Mouse (Mus musculus) common myeloid progenitor, adult 5-6 weeks (primary cell): ENCODE measurements around the gene Sumf2. TPM values are rescaled to one million over a fixed set of nuclear protein-coding genes. Genes with fewer than 3 reads are reported as not detected.
"Not testable (repeated sequence)": the region's sequence is repeated elsewhere in the genome, so short reads cannot be mapped to it uniquely, and the experiment has no call there.

Experiments
- ATAC-seq: replicated peaks from 2 replicates; pipeline ENCODE4 v1.8.0; 2016; ENCODE audit warnings: low read depth, mild to moderate bottlenecking, moderate TSS enrichment, inconsistent platforms; ENCODE audit not compliant: poor library complexity, severe bottlenecking
- total RNA-seq: library from RNA; stranded (forward); fragments of 200-1000, 187-1606 nt; gene quantifications from 2 replicates; pipeline ENCODE4 v1.2.3, GENCODE M21; 2017

Sumf2 gene
- total RNA-seq, result 12.7 and 15.8 TPM in 2 replicates

DNA sequence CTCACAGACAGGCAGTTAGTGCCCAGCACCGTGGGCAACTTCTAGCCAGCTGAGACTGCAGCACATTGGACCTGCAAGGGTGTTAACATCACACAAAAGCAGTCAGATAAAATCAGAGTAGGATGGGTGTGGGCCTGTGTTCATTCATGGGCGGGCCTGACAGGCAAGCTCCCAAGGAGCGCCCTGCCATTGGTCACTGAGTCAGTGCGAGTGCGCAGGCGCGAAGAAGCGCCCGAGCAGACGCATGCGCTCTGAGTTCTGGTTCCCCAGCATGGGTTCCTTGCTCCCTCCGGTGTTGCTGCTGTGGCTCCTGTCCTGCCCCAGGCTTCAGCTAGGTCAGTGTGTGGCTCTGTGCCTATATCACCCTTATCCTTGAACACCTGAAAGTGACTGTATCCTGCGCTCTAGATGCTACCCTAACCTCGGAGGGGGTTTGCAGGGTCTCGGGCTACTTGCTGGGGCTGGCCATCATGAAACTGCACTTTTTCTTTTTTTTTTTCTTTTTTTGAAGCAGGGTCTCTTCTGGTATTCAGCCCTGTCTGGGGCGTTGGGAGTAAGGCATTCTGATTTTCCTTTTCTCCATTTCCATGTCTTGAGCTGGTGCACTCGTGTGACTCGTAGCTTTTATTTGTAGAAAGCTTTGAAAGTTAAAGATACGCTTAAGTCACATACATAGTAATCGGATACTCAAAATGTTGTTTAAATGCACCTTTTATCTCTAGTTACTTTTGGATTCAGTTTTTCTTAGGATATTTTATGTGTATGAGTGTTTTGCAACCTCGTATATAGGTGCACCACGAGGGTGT is at the start of gene Sumf2:
Gene Sumf2, plus strand, starts transcription at position 235 of the 806 bp plus-strand sequence.
- ATAC-seq, result peak; percentile 97

DNA sequence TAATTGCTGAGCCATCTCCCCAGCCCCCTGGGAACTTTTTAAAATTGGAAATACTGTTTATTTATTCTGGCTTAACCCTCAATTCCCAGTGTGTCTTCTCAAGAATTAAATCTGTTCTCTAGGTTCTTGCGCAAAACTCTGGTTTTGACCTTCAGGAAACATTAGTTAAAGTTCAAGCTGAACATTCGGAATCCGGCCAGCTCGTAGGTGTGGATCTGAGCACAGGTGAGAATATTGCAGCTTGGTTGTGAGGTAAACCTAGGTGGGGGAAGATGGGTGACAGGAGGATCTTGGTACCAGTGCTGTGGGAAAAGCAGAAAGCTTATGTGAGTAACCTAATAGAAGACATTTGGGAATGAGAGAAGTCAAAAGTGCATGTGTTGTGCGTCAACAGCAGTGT is 1.9 kb upstream of the Sumf2 start:
- ATAC-seq, result no peak

DNA sequence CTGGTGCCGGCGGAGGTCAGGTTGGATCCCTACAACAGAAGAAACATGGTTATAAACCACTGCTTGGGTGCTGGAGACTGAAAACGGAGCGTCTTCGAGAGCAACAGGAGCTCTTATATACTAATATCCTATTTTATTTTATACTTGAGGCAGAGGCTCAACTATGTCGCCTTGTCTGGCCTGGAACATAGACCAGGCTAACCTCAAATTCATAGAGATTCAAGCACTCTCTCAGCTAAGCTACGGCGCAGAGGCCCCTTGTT is 703 bp downstream of the Sumf2 start:
- no peak for ATAC-seq

DNA sequence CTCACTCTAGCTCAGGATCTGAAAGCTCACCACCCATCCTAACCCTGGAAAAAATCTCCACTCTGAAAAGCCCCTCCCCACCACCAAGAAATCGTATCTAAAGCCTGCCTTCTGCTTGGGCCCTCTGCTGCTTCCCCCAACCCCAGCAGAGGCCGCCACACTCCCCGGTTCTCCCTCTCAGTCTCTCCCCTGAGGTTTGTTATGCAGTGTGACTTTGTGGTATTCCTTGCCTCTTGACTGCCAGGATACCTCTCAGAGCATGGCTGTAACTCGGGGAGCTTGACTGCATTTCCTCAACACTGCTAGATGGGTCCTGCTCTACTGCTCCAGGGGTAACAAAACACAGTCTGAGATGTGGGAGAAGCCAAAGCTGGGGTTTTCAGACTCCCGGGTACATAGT is 8.4 kb downstream of the Sumf2 start:
- no peak for ATAC-seq

DNA sequence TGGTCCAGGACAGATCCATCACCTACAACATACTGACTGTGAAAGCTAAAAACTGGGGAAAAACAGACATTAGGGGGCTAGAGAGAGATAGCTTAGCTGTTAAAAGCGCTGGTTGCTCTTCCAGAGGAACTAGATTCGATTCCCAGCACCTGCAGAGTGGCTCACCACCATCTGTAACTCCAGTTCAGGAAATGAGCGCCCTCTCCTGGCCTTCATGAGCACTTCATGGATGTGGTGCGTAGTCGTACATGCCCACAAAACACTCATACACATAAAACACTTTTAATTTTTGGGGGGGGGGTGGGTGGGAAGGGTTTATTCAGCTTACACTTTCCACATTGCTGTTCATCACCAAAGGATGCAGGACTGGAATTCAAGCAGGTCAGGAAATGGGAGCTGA is 9.6 kb downstream of the Sumf2 start:
- ATAC-seq, result no peak

DNA sequence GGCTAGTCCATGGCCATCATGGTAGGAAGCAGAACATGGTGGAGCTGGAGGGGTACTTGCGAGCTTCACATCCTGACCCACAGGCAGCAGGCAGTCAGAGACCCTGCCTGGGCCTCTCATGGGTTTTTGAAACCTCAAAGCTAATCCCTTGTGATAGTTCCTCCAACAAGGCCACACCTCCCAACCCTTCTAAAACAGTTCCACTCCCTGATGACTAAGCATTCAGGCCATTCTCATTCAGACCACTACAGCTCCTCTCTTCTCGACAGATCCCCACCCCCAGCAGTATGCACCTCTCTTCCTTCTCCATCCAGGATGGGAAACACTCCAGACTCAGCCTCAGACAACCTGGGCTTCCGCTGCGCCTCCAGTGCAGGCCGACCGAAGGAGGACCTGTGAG is 15.5 kb downstream of the Sumf2 start:
- ATAC-seq, result no peak

DNA sequence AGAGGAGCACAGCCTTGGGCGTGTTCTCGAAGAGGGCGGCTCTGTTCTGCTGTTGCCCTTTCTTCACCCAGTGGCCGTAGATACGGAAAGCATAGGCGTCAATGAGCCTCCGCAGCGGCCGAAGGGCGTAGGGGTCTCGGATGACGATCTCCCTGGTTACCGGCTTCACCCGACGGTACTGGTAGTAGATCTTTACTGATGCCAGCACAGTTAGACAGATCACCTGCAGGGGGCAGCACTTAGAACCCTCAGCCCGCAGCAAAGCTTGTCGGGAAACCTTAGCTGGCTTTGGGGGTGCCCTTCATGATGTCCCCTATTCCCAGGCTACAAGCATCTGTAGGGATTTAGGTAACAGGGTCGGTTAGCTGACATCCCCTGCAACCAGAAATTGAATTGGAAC is 17.7 kb downstream of the Sumf2 start:
- ATAC-seq, result peak; percentile 56

DNA sequence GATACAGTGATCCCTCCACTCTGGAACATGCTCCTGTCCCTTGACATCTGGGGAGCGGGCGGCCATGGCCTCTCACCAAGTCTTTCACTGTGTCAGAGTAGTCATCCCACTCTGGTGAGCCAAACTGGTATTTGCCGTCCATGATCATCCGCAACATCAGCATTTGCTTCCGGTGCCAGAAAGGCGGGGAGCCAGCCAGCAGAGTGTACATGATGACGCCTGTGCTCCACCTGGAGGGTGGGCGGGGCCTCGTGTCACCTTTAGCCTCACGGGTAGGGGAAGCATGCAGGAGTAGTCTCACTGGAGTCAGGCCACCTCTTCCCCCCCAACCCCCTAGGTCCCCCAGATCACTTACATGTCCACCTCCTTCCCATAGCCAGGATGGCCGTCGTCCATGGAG is 19.1 kb downstream of the Sumf2 start:
- ATAC-seq, result no peak

- ATAC-seq, result no peak
These were observed 22.6 kb downstream of the Sumf2 start for GRCm38 (mm10) chr5:129869238-129869995.

DNA sequence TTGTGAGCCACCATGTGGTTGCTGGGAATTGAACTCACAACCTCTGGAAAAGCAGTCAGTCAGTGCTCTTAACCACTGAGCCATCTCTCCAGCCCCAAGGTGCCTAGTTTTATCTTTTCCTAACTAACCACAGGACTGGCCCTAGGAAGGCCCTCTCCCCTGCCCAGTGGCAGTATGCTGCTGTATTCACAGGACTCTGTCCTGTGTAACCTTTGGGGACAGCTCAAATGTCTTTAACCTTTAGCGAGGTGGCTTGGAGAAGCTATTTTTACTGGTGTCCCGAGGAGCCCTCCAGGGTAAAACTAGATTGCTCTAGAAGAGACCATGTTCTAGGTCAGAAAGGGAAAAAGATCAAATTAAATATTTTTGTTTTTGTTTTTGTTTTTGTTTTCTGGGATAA is 24.5 kb downstream of the Sumf2 start:
- no peak for ATAC-seq

DNA sequence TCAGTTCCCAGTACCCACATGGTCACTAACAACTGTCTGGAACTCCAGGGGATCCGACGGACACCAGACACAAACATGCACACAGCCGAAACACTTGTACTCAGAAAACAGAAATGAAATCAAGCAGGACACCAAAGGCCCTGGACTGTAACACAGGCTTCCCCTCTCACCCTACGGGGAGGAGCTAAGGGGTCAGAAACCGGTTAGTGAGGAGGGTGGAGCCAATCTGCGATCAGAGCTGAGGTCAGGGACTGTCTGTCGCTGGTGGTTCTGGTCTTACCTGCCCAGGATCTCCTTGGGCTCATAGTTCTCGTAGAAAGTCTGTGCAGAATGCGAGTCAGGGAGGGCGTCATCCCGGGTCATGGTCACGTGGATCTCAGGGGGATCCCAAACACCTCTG is 27.2 kb downstream of the Sumf2 start:
- no peak for ATAC-seq

- no peak for ATAC-seq
These were observed 28.3 kb downstream of the Sumf2 start for GRCm38 (mm10) chr5:129875098-129875497.

GRCm38 (mm10) chr5:129877731-129878455 is 31.1 kb downstream of the Sumf2 start:
- no peak for ATAC-seq

GRCm38 (mm10) chr5:129878946-129879345 is 32.2 kb downstream of the Sumf2 start:
- ATAC-seq, result no peak

GRCm38 (mm10) chr5:129879888-129880287 is 33.1 kb downstream of the Sumf2 start:
- ATAC-seq, result no peak

GRCm38 (mm10) chr5:129886271-129886670 is 39.5 kb downstream of the Sumf2 start:
- ATAC-seq, result no peak

GRCm38 (mm10) chr5:129886911-129887636 is 40.3 kb downstream of the Sumf2 start, which contains the start of gene Chchd2:
Gene Chchd2 (minus strand): TSS chr5:129887470.
- ATAC-seq, result peak; percentile 99

DNA sequence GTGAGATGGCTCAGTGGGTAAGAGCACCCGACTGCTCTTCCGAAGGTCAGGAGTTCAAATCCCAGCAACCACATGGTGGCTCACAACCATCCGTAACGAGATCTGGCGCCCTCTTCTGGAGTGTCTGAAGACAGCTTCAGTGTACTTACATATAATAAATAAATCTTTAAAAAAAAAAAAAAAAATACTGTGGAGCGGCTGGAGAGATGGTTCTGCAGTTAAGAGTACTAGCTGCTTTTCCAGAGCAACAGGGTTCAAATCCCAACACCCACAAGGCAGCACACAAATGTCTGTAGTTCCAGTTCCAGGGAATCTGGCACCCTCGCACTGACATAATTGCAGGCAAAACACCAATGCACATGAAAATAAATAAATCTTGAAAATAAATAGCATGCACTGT is 43.6 kb downstream of the Sumf2 start:
- not testable (repeated sequence) for ATAC-seq

- peak; percentile 100 for ATAC-seq
These were observed 48.7 kb downstream of the Sumf2 start, which contains the start of gene Zbed5 for GRCm38 (mm10) chr5:129895198-129896088. Gene Zbed5 (plus strand): TSS chr5:129895723.
